Mouse (Mus musculus): ENCODE data around the gene Hoxc5. TPM values are rescaled to one million over a fixed set of nuclear protein-coding genes. Genes with fewer than 3 reads are reported as not detected.

The Hoxc5 gene
- polyA plus RNA-seq, 1 experiment: 7.6 TPM

DNA sequence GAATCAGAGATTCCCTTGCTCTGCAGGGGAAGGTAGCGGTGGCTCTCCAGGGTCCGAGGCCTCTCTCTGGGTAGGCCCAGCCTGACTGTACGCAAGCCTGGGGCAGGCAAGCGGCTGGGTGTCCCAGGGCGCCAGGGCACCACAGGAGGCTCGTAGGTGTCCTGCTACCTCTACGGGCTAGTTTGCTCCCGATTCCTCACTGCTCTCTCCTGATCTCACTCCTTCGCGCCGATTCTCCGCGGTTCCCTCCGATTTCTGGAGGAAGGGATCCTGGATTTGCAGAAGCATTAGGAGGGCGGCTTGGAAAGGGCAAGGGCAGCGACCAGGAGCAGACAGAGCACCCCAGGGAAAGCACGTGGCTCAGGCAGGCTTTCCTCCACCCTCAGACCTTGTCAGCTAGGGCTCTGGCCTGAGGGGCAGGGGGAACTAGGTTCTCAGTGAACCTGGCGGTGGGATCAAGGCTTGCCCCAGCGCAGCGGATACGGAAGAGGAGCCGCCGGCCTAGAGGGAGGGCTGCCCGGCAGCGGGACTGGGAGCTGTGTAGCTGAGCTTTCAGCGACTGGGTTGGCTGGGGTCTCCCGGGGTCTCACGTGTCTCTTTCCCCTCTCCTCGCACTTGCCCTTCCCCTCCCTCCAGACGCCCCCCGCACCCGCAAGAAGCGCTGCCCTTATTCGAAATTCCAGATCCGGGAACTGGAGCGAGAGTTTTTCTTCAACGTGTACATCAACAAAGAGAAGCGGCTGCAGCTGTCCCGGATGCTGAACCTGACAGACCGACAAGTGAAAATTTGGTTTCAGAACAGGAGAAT is 11.2 kb upstream of the Hoxc5 start:
- no peak overlapping the region for H3K27ac ChIP-seq (ENCODE audit: insufficient read depth, low read length)
- no peak for TF ChIP-seq POLR2A (IDR thresholded peaks at IDR 0.05; ENCODE audit: low read depth, low read length)
- no peak for TF ChIP-seq CTCF (IDR thresholded peaks at IDR 0.05; ENCODE audit: borderline replicate concordance, insufficient read depth, low read length)
- no peak overlapping the region; the same call in 1 of the 2 replicates for H3K4me3 ChIP-seq (ENCODE audit: insufficient read depth, low read length)
- no peaks in the 10 kb centered on the region for H3K4me1 ChIP-seq (ENCODE audit: control insufficient read depth, insufficient read depth, low read length)

- no peaks in the 10 kb centered on the region for H3K4me1 ChIP-seq (ENCODE audit: control insufficient read depth, insufficient read depth, low read length)
- no peak overlapping the region for H3K4me3 ChIP-seq (ENCODE audit: insufficient read depth, low read length)
- TF ChIP-seq POLR2A (IDR thresholded peaks at IDR 0.05; ENCODE audit: low read depth, low read length) (no peak), CTCF (IDR thresholded peaks at IDR 0.05; ENCODE audit: borderline replicate concordance, insufficient read depth, low read length) (no peak)
- no peak overlapping the region for H3K27ac ChIP-seq (ENCODE audit: insufficient read depth, low read length)
Observed at GRCm38 (mm10) chr15:102956906-102957305, 10.3 kb upstream of the Hoxc5 start.

- H3K27ac ChIP-seq (ENCODE audit: insufficient read depth, low read length): peak overlapping the region; percentile 41; the same call in 1 of the 2 replicates
- H3K4me3 ChIP-seq (ENCODE audit: insufficient read depth, low read length): no peak overlapping the region
- no peak for TF ChIP-seq POLR2A (IDR thresholded peaks at IDR 0.05; ENCODE audit: low read depth, low read length)
- no peak for TF ChIP-seq CTCF (IDR thresholded peaks at IDR 0.05; ENCODE audit: borderline replicate concordance, insufficient read depth, low read length)
- H3K4me1 ChIP-seq (ENCODE audit: control insufficient read depth, insufficient read depth, low read length): no peaks in the 10 kb centered on the region
Observed at GRCm38 (mm10) chr15:102959663-102960191, 7.5 kb upstream of the Hoxc5 start.

DNA sequence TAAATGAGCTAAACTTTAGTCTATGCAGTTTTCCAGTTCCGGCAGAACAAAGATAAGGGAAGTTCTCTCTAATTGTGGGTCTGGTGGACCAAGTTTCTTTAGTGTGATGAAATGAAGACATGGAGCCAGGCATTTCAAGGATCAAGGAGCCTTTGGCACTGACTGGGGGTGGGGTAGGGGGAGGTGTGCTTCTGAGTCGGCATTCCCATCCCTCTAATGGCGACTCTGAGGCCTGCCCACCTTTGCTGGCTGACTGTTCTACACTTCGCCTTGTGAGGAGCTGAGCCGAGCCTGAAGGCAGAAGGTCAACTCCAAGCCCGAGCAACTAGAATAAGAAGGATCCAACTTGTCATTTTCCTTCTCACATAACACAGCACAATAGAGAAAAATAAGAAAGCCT is 5.5 kb upstream of the Hoxc5 start:
- Histone ChIP-seq H3K27ac (ENCODE audit: insufficient read depth, low read length) (peak overlapping the region; percentile 20; the same call in 1 of the 2 replicates), H3K4me3 (ENCODE audit: insufficient read depth, low read length) (no peak overlapping the region), H3K4me1 (ENCODE audit: control insufficient read depth, insufficient read depth, low read length) (no peaks in the 10 kb centered on the region)
- no peak for TF ChIP-seq CTCF (IDR thresholded peaks at IDR 0.05; ENCODE audit: borderline replicate concordance, insufficient read depth, low read length)
- TF ChIP-seq POLR2A (IDR thresholded peaks at IDR 0.05; ENCODE audit: low read depth, low read length): no peak

DNA sequence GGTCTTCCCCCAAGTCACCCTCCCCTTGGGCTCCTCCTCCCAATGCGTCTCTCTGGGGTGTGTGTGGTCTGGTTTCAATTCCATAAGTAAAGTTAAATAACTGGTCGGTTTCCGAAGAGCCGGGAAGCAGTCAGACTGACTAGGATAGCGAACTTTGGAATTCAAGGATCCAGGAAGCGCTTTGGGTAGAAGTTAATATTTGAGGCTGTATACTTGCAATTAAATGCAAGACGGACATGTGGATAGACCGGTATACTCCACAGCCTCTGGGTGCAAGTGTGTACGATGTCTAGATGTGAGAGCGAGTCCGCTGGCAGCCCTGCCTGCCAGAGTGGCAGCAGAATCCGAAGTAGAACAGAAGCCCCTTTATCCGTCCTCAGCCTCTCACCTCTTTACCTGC is 4.8 kb upstream of the Hoxc5 start:
- Histone ChIP-seq H3K4me3 (ENCODE audit: insufficient read depth, low read length) (peak overlapping the region; percentile 2), H3K27ac (ENCODE audit: insufficient read depth, low read length) (0 out of 2 replicates have a peak overlapping the region, but pooled peaks have one; percentile 14), H3K4me1 (ENCODE audit: control insufficient read depth, insufficient read depth, low read length) (no peaks in the 10 kb centered on the region)

DNA sequence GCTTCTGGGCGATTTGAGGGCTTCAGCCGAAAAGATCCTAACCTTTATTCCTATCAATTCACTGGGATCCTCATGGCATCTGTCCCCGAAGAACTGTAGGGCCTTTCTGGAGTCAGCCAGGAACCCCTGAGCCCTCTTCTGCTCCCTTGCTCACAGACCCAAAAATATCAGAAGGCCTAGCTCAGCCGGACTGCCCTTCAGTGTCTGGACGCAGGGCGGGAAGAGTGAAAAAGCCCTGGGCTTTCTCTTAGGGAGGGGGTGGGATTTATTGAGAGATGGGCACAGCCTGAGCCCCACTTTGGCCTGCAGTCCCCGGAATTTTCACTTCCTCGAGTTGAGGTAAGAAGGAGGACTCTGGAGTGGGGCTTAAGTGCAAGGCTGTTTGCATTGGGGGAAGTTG is 4.0 kb upstream of the Hoxc5 start:
- Histone ChIP-seq H3K4me1 (ENCODE audit: control insufficient read depth, insufficient read depth, low read length) (no peaks in the 10 kb centered on the region), H3K27ac (ENCODE audit: insufficient read depth, low read length) (no peak overlapping the region), H3K4me3 (ENCODE audit: insufficient read depth, low read length) (no peak overlapping the region; the same call in 1 of the 2 replicates)
- TF ChIP-seq POLR2A (IDR thresholded peaks at IDR 0.05; ENCODE audit: low read depth, low read length): no peak
- TF ChIP-seq CTCF (IDR thresholded peaks at IDR 0.05; ENCODE audit: borderline replicate concordance, insufficient read depth, low read length): no peak

More for the DNA sequence above, 4.8 kb upstream of the Hoxc5 start:
- no peak for TF ChIP-seq CTCF (IDR thresholded peaks at IDR 0.05; ENCODE audit: borderline replicate concordance, insufficient read depth, low read length)
- no peak; the same call in 1 of the 2 replicates for TF ChIP-seq POLR2A (IDR thresholded peaks at IDR 0.05; ENCODE audit: low read depth, low read length)

DNA sequence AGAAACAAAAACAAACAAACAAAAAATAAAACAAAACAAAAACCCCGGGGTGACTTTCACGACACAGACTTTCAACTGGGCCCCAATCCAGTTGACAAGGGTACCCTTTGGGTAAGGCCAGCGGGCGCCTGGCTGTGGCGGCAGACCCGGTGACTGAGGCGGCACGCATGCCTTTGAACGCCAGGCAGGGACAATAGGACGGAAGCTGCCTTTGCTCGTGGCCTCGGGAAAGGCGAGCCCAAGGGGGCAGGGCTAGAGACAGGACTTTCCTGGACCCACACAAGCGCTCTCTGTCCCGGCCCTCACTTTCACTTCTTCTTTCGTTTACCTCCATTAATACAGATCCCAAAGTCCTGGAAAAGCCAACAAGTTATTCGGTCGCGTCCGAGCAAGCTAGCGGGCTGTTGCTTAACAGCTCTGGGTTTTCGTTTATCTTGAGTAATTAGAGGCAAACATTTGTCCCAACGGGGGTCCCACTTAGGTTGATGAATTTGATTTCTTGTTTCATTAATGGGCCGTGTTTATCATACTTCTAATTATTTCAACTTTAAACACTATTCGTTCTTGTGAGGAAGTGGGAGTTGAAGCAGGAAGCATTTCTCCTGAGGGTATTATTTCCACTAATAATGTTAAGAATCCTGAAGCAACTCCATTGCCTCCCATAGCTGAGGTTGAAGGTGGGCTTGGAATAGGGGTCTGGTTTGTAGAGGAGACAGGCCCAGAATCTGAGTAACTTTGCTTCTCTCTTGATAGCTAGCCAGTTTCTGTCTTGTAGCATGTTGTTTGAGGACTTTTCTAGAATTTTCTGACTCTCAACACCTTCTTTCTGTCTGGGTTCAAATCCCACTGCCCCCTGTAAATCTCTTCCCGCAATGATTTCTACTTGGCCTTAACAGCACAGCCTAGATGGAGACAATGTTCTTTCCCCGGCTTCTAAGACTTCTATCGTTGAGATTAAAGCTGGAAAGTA is 3.3 kb upstream of the Hoxc5 start:
- H3K27ac ChIP-seq (ENCODE audit: insufficient read depth, low read length): 0 out of 2 replicates have a peak overlapping the region, but pooled peaks have one; percentile 31
- no peak for TF ChIP-seq POLR2A (IDR thresholded peaks at IDR 0.05; ENCODE audit: low read depth, low read length)
- no peak for TF ChIP-seq CTCF (IDR thresholded peaks at IDR 0.05; ENCODE audit: borderline replicate concordance, insufficient read depth, low read length)
- no peaks in the 10 kb centered on the region for H3K4me1 ChIP-seq (ENCODE audit: control insufficient read depth, insufficient read depth, low read length)
- H3K4me3 ChIP-seq (ENCODE audit: insufficient read depth, low read length): no peak overlapping the region

- no peak overlapping the region; the same call in 1 of the 2 replicates for H3K27ac ChIP-seq (ENCODE audit: insufficient read depth, low read length)
- no peak overlapping the region for H3K4me3 ChIP-seq (ENCODE audit: insufficient read depth, low read length)
- H3K4me1 ChIP-seq (ENCODE audit: control insufficient read depth, insufficient read depth, low read length): no peaks in the 10 kb centered on the region
- no peak for TF ChIP-seq CTCF (IDR thresholded peaks at IDR 0.05; ENCODE audit: borderline replicate concordance, insufficient read depth, low read length)
- no peak for TF ChIP-seq POLR2A (IDR thresholded peaks at IDR 0.05; ENCODE audit: low read depth, low read length)
Observed at GRCm38 (mm10) chr15:102965003-102965891, 2.0 kb upstream of the Hoxc5 start.
